Mouse (Mus musculus): ENCODE data around the gene Lsm5.

Lsm5 gene

DNA sequence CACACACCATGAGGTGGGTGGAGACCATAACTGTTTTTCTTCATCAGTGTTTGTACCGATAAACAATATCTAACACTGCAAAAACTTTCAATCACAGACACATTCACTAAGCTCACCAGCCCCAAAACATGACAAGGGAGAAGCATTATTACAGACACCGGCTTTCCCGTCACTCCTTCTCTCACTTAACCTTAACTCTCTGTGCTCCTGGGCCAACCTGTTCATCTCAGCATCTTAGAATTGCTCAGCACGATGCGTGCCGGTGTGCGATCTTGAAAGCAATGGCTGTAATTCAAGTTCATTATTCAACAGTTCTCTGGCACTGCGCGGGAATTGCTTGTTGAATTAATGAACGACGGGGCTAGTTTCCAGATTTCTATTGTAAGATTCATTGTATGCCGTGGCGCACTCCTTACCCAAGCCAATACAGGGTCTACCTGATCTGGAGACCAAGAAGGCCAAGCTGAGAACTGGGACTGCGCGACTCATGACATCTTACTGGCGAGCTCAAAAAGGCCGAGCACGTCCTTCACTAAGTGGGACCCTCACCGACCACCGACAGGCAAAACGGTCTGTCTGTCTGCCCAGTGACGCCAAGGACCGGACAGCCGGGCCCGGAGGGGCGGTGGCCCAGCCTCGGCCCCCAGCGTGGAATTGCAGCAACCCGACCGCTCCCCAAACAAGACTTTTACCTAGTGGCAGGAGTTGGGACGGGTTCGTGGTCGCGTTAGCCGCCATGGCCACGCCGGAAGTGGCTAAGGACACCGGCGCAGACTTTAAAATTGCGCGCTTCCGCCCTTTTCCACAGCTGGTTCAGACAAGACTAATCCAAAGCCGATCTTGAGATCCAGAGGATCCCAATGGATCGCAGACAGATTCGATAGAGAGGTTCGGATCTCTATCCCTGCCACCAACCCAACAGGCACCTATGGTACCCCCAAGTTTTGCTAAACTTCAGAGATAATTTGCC lies at the start of gene Lsm5:
Gene Lsm5 (minus strand): TSS at position 780 of the 970 bp plus-strand sequence.
- peak; percentile 87 for DNase-seq

GRCm38 (mm10) chr6:56753719-56754118 lies 49.2 kb upstream of the Lsm5 start:
- no peak for DNase-seq

- DNase-seq = no peak
Observed at GRCm38 (mm10) chr6:56745950-56746543, 41.5 kb upstream of the Lsm5 start.

DNA sequence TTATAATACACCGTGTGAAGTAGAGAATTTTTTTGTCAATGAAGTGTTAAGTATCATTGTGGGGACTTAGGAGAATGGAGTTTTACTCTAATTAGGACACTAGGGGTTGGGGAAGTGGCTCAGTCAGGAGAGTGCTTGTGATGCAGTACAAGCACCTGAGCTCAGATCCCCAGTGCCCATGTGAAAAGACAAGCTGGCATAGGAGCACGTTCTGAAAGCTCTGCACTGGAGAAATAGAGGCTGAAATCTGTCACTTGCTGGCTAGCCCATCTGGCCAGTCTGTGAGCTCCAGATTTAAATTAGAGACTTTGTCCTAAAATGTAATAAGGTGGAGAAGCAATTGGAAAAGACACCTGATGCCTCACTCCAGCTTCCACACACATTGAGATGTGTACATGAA lies 28.0 kb upstream of the Lsm5 start:
- peak; percentile 7 for DNase-seq

- no peak for DNase-seq
Observed at GRCm38 (mm10) chr6:56720877-56721276, 16.4 kb upstream of the Lsm5 start.

- DNase-seq = no peak
Observed at GRCm38 (mm10) chr6:56719071-56719470, 14.6 kb upstream of the Lsm5 start.

DNA sequence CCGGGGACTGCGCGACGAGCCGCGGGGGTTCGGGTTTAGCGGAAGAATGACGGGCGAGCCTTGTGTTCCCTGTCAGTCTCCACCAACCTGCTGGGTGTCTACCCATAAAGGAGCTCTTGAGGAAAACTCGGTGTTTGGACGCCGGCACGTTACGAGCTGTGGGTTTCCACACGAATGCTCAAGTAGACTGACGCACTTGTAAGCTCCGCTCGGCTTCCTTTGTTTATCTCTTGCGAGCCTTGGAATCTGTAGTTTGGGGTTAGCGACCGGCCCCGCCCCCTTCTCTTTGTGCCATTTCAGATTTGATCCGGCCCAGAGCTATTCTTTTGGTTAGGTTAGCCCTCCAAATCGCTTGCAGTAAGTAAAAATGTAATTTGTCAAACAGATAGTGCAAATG lies 10.8 kb upstream of the Lsm5 start:
- DNase-seq = no peak

- peak; percentile 97 for DNase-seq
Observed at GRCm38 (mm10) chr6:56714574-56715269, 10.2 kb upstream of the Lsm5 start, which contains the start of gene Avl9. Avl9 (plus strand) TSS chr6:56714899.

GRCm38 (mm10) chr6:56714186-56714573 lies 9.7 kb upstream of the Lsm5 start:
- DNase-seq = no peak

DNA sequence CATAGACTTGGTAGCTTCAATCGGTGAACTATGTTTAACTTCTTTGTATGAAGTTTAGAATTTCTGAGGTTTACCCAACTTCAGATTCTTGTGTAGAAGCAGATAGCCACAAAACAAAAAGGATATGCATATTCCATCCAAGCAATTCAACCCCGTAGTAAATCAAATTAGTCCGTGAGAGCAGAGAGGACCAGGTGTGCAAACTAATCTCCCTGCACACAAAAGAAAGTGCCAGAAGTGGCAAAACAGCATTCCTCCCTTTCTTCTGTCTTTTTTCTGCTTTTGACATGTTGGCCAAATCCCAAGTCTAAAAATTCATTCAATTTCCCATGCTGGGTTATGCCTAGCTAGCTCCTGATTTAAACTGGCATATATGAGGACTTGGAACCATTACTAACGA lies 12.1 kb downstream of the Lsm5 start:
- DNase-seq = no peak

DNA sequence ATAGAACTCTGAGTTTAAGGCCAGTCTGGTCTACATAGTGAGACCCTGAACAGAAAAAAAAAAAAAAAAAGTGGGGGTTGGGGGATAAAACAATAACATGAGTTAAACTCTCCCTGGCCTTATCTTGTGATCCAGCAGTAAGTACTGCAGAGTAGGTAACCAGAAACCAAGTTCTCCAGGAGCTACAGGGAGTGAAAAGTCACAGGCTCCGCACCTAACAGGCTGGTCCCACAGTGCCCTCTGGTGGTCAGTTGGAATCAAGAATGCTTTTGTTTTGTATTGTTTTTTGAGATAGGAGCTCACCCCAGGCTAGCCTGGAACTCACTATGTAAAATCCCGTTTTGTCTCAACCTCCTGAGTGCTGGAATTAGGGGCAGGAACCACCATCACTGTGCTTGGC lies 13.3 kb downstream of the Lsm5 start:
- DNase-seq = peak; percentile 74

GRCm38 (mm10) chr6:56688238-56688637 lies 16.3 kb downstream of the Lsm5 start:
- no peak for DNase-seq

DNA sequence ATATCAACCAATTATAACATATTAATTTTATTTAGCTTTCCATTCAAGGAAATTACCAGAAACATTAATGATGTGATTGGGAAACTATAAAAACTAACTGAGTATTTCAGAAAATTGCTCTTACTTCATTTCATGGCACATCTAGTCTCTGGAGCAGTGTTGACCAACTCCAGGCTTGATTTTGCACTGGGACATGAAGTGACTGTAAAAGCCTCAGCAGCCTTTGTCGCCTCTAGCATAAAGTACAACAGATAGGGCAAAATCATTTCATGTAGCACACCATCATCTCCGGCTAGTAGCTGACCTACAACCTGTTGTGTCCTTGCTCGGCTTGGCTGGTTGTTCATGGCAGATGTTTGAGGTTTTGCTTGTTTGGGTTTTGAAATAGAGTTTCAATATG lies 40.1 kb downstream of the Lsm5 start:
- no peak for DNase-seq

GRCm38 (mm10) chr6:56655393-56655792 lies 49.1 kb downstream of the Lsm5 start:
- no peak for DNase-seq

- peak; percentile 15 for DNase-seq
Observed at GRCm38 (mm10) chr6:56652121-56652592, 52.4 kb downstream of the Lsm5 start.
